Mouse (Mus musculus): ENCODE measurements around the gene Gm9972. TPM values are rescaled to one million over a fixed set of nuclear protein-coding genes. Genes with fewer than 3 reads are reported as not detected.

Gene Gm9972
- polyA plus RNA-seq, 1 experiment from 2014 or later, result not detected

GRCm38 (mm10) chr11:43054972-43055371 is 19.4 kb downstream of the Gm9972 start:
- H3K27ac ChIP-seq (ENCODE audit: low read depth, low read length), result no peak overlapping the region
- no peak for DNase-seq (ENCODE audit: low spot score)
- WGBS, result 97% methylated on average over 5 of the region's 5 CpGs
- no peak overlapping the region for H3K4me3 ChIP-seq (ENCODE audit: low read depth, low read length)
- ATAC-seq (ENCODE audit: insufficient read depth, low FRiP score, low TSS enrichment), result no peak
- no peaks in the 10 kb centered on the region for H3K4me1 ChIP-seq (ENCODE audit: control insufficient read depth, insufficient read depth, low read length)
- no peaks in the 10 kb centered on the region for H3K36me3 ChIP-seq (ENCODE audit: control insufficient read depth, insufficient read depth, low read length)
- H3K27me3 ChIP-seq (ENCODE audit: control insufficient read depth, insufficient read depth, low read length), result no peaks in the 10 kb centered on the region
- no peak overlapping the region for H3K9ac ChIP-seq (ENCODE audit: low read length)
- H3K9me3 ChIP-seq (ENCODE audit: control insufficient read depth, low read length), result no peaks in the 10 kb centered on the region
- no peak overlapping the region for H3K4me2 ChIP-seq (ENCODE audit: low read depth)

DNA sequence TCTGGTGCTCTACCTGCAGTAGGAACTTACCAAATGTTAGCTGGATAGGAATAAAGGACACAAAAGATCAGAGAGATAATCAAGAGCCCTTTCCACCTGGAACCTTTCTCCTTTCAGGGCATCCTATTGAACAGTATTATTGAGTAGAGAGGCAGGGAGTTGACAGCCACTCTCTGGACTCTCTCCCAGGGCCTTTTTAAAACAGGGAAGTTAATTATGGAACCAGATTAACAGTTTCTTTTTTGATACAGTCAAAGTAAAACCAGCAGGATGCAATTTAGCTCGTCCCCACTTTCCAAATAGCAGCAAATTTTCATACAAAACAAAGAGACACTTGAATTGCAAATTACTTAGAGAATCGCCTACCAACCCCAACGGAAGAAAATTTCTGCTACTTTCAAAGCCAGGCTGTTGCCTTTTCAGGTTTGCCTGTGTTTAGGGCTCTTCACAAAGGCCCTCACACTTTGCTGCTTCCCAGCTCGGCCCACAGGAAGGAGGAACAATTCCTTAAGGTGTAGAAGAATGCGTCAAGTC is 24.0 kb downstream of the Gm9972 start:
- H3K4me2 ChIP-seq (ENCODE audit: low read depth), result no peak overlapping the region
- no peaks in the 10 kb centered on the region for H3K27me3 ChIP-seq (ENCODE audit: control insufficient read depth, insufficient read depth, low read length)
- DNase-seq (ENCODE audit: low spot score) (no peak), ATAC-seq (ENCODE audit: insufficient read depth, low FRiP score, low TSS enrichment) (no peak)
- no peaks in the 10 kb centered on the region for H3K36me3 ChIP-seq (ENCODE audit: control insufficient read depth, insufficient read depth, low read length)
- H3K9me3 ChIP-seq (ENCODE audit: control insufficient read depth, low read length), result no peaks in the 10 kb centered on the region
- H3K9ac ChIP-seq (ENCODE audit: low read length), result no peak overlapping the region
- H3K4me3 ChIP-seq (ENCODE audit: low read depth, low read length), result no peak overlapping the region
- 28% methylated on average over 5 of the region's 5 CpGs for WGBS
- H3K27ac ChIP-seq (ENCODE audit: low read depth, low read length), result no peak overlapping the region
- no peaks in the 10 kb centered on the region for H3K4me1 ChIP-seq (ENCODE audit: control insufficient read depth, insufficient read depth, low read length)

- H3K4me3 ChIP-seq (ENCODE audit: low read depth, low read length), result no peak overlapping the region
- H3K27ac ChIP-seq (ENCODE audit: low read depth, low read length), result no peak overlapping the region
- no peak overlapping the region for H3K9ac ChIP-seq (ENCODE audit: low read length)
- WGBS, result 80% methylated on average over 3 of the region's 3 CpGs
- H3K27me3 ChIP-seq (ENCODE audit: control insufficient read depth, insufficient read depth, low read length), result no peaks in the 10 kb centered on the region
- H3K9me3 ChIP-seq (ENCODE audit: control insufficient read depth, low read length), result no peaks in the 10 kb centered on the region
- ATAC-seq (ENCODE audit: insufficient read depth, low FRiP score, low TSS enrichment) (no peak), DNase-seq (ENCODE audit: low spot score) (no peak)
- no peaks in the 10 kb centered on the region for H3K4me1 ChIP-seq (ENCODE audit: control insufficient read depth, insufficient read depth, low read length)
- H3K4me2 ChIP-seq (ENCODE audit: low read depth), result no peak overlapping the region
- H3K36me3 ChIP-seq (ENCODE audit: control insufficient read depth, insufficient read depth, low read length), result no peaks in the 10 kb centered on the region
Measured at GRCm38 (mm10) chr11:43062286-43062685, 26.7 kb downstream of the Gm9972 start.

DNA sequence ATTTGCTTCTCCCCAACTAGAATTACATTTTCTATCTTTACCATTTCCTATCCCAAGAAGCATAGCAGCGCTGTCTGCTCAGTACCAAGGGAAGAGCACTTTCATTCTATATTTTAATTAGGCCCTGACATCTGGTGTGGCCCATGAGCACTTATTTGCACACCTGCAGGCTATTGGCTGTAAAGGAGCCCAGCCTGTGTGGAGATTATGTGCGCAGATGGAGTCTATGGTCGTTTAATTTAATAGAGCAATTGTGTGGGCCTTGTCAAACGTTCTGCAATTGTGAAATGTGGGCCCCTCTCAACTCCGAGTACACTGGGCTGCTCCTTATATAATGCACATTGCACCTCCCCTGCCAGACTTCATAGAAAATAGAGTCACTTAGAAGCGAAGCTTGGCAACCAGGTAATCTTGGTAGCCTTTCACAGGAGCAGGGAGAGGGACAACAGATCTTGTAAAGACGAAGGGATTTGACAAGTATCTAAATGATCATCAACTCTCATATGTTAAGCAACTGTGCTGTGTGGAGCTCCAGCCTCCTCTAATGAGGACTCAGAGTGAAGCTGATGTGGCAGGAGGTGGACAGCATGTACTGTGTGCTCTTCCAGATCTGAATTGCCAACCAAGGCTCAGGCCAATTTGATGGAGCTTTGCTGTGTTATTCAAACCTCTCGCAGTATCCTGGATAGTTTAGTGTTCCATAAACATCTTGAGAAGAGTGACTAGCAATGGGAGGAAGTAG is 50.9 kb downstream of the Gm9972 start:
- Histone ChIP-seq H3K27ac (ENCODE audit: low read depth, low read length) (no peak overlapping the region), H3K4me3 (ENCODE audit: low read depth, low read length) (no peak overlapping the region), H3K4me2 (ENCODE audit: low read depth) (no peak overlapping the region), H3K9me3 (ENCODE audit: control insufficient read depth, low read length) (no peaks in the 10 kb centered on the region), H3K4me1 (ENCODE audit: control insufficient read depth, insufficient read depth, low read length) (no peaks in the 10 kb centered on the region), H3K27me3 (ENCODE audit: control insufficient read depth, insufficient read depth, low read length) (no peaks in the 10 kb centered on the region), H3K36me3 (ENCODE audit: control insufficient read depth, insufficient read depth, low read length) (no peaks in the 10 kb centered on the region), H3K9ac (ENCODE audit: low read length) (no peak overlapping the region)
- ATAC-seq (ENCODE audit: insufficient read depth, low FRiP score, low TSS enrichment) (no peak; the same call in 1 of the 2 replicates), DNase-seq (ENCODE audit: low spot score) (no peak)
- WGBS, result 72% methylated on average over 8 of the region's 8 CpGs

Other genes starting within 250 kb of the Gm9972 start
- gene Atp10b, start 114.1 kb downstream of the Gm9972 start, polyA plus RNA-seq (2014; fragmentation: Nextera tagmentation; extraction: Ambion mirVana), result 0.39 and 0.68 TPM in 2 replicates

Data from neural tube, embryonic 11.5 days (tissue).